Mouse (Mus musculus) midbrain, postnatal 0 days (tissue): ENCODE data around the gene Ldb3. TPM values are rescaled to one million over a fixed set of nuclear protein-coding genes. Genes with fewer than 3 reads are reported as not detected.

ENCODE experiments used
- ATAC-seq: fragments of 200-750 bp; cut with Nextera tagmentation; 2 replicates; pipeline ENCODE4 v1.8.0; 2017; ENCODE audit warnings: moderate number of reproducible peaks, mild to moderate bottlenecking, moderate TSS enrichment, moderate library complexity; ENCODE audit not compliant: low FRiP score
- DNase-seq: peaks from one replicate; pipeline ENCODE4 v3.0.0-alpha.2; 2015; ENCODE audit warnings: low spot score
- H3K27ac ChIP-seq: fragments of 300-500 bp; sonication (generic); 2 replicates; pipeline ENCODE4 v1.5.1; 2014; ENCODE audit warnings: low read depth, mild to moderate bottlenecking, low read length, mixed read lengths
- H3K27me3 ChIP-seq: fragments of 300-500 bp; sonication (generic); 2 replicates; pipeline ENCODE4 v1.6.1; 2014; ENCODE audit warnings: low read length, control low read depth, mixed read lengths; ENCODE audit not compliant: insufficient read depth
- H3K36me3 ChIP-seq: fragments of 300-500 bp; sonication (generic); 2 replicates; pipeline ENCODE4 v1.6.1; 2014; ENCODE audit warnings: low read length, control low read depth, mixed read lengths; ENCODE audit not compliant: insufficient read depth
- H3K4me1 ChIP-seq: fragments of 300-500 bp; sonication (generic); 2 replicates; pipeline ENCODE4 v1.6.1; 2014; ENCODE audit warnings: mild to moderate bottlenecking, control low read depth, antibody characterized with exemption, low read length, mixed read lengths; ENCODE audit not compliant: insufficient read depth
- H3K4me2 ChIP-seq: fragments of 300-500 bp; sonication (generic); 2 replicates; pipeline ENCODE4 v1.6.1; 2014; ENCODE audit warnings: low read depth, mild to moderate bottlenecking, low read length, mixed read lengths; ENCODE audit not compliant: poor library complexity, severe bottlenecking
- H3K4me3 ChIP-seq: fragments of 300-500 bp; sonication (generic); 2 replicates; pipeline ENCODE4 v1.5.1; 2014; ENCODE audit warnings: low read depth, mild to moderate bottlenecking, low read length, moderate library complexity
- H3K9ac ChIP-seq: fragments of 300-500 bp; sonication (generic); replicated peaks from 2 replicates; pipeline ENCODE4 v1.6.1; 2014; ENCODE audit warnings: mild to moderate bottlenecking, low read length, moderate library complexity, mixed read lengths; ENCODE audit not compliant: poor library complexity, severe bottlenecking
- H3K9me3 ChIP-seq: fragments of 300-500 bp; sonication (generic); 2 replicates; pipeline ENCODE4 v1.6.1; 2016; ENCODE audit warnings: low read length, control low read depth
- CTCF ChIP-seq: IDR thresholded peaks from 2 replicates; pipeline ENCODE4 v1.5.1; 2016; ENCODE audit warnings: antibody characterized with exemption, mild to moderate bottlenecking
- WGBS: fragments of 180-500 bp; shearing (Covaris S2); extraction: QIAGEN DNeasy Blood & Tissue Kit; methylation state at CpG from one replicate; pipeline ENCODE4 v1.1.7; 2014; 5-methylcytosine and 5-hydroxymethylcytosine counted together
- polyA plus RNA-seq: library from polyadenylated mRNA; unstranded; fragments of >200 nt; fragmentation: Nextera tagmentation; extraction: Ambion mirVana; gene quantifications from 2 replicates; pipeline ENCODE4 v1.2.1, GENCODE M21; 2015
- total RNA-seq: library from RNA; depleted of rRNA; stranded (reverse); fragments of >200 nt; gene quantifications from 2 replicates; pipeline ENCODE4 v1.2.3, GENCODE M21; 2014

Ldb3 gene
- total and polyA plus RNA-seq, 2 experiments from 2014 or later, result 1.1 to 1.6 TPM

GRCm38 (mm10) chr14:34614551-34614950 lies 26.1 kb upstream of the Ldb3 start:
- ATAC-seq (no peak), DNase-seq (no peak)
- Histone ChIP-seq H3K4me3 (no peak overlapping the region), H3K4me1 (peaks cover 5% of the 10 kb centered on the region; the same call in 1 of the 2 replicates), H3K27ac (no peak overlapping the region), H3K36me3 (no peaks in the 10 kb centered on the region), H3K9ac (no peak overlapping the region), H3K4me2 (peak overlapping the region; percentile 33), H3K27me3 (peaks cover 9% of the 10 kb centered on the region; the same call in 1 of the 2 replicates), H3K9me3 (no peaks in the 10 kb centered on the region)
- TF ChIP-seq CTCF, result no peak
- 13% methylated on average over 15 of the region's 15 CpGs for WGBS

- 68% methylated on average over 6 of the region's 6 CpGs for WGBS
- Histone ChIP-seq H3K4me2 (no peak overlapping the region), H3K27ac (no peak overlapping the region), H3K9me3 (no peaks in the 10 kb centered on the region), H3K4me3 (no peak overlapping the region), H3K4me1 (peaks cover 5% of the 10 kb centered on the region; the same call in 1 of the 2 replicates), H3K36me3 (no peaks in the 10 kb centered on the region), H3K27me3 (peaks cover 9% of the 10 kb centered on the region; the same call in 1 of the 2 replicates), H3K9ac (no peak overlapping the region)
- DNase-seq, result no peak
- TF ChIP-seq CTCF, result no peak
- ATAC-seq, result no peak
Measured at GRCm38 (mm10) chr14:34613523-34613922, 25.0 kb upstream of the Ldb3 start.

- TF ChIP-seq CTCF, result peak; percentile 55
- Histone ChIP-seq H3K27ac (no peak overlapping the region), H3K36me3 (no peaks in the 10 kb centered on the region), H3K4me3 (no peak overlapping the region), H3K9ac (no peak overlapping the region), H3K4me1 (peaks cover 5% of the 10 kb centered on the region; the same call in 1 of the 2 replicates), H3K9me3 (no peaks in the 10 kb centered on the region), H3K4me2 (no peak overlapping the region), H3K27me3 (peaks cover 9% of the 10 kb centered on the region; the same call in 1 of the 2 replicates)
- peak; percentile 17 for DNase-seq
- WGBS, result 41% methylated on average over 4 of the region's 4 CpGs
- ATAC-seq, result no peak
Measured at GRCm38 (mm10) chr14:34612222-34612621, 23.7 kb upstream of the Ldb3 start.

- Histone ChIP-seq H3K9ac (no peak overlapping the region), H3K36me3 (no peaks in the 10 kb centered on the region), H3K9me3 (no peaks in the 10 kb centered on the region), H3K4me2 (no peak overlapping the region), H3K27me3 (peaks cover 9% of the 10 kb centered on the region; the same call in 1 of the 2 replicates), H3K4me1 (peaks cover 5% of the 10 kb centered on the region; the same call in 1 of the 2 replicates), H3K4me3 (no peak overlapping the region), H3K27ac (no peak overlapping the region)
- no peak for TF ChIP-seq CTCF
- ATAC-seq (no peak), DNase-seq (no peak)
- 68% methylated on average over 4 of the region's 4 CpGs for WGBS
Measured at GRCm38 (mm10) chr14:34611591-34611990, 23.1 kb upstream of the Ldb3 start.

- Histone ChIP-seq H3K27ac (no peak overlapping the region), H3K27me3 (no peaks in the 10 kb centered on the region), H3K4me3 (no peak overlapping the region), H3K9me3 (no peaks in the 10 kb centered on the region), H3K4me1 (no peaks in the 10 kb centered on the region), H3K9ac (no peak overlapping the region), H3K36me3 (no peaks in the 10 kb centered on the region), H3K4me2 (no peak overlapping the region)
- no peak for TF ChIP-seq CTCF
- ATAC-seq (no peak), DNase-seq (no peak)
- WGBS, result 98% methylated on average over 7 of the region's 7 CpGs
Measured at GRCm38 (mm10) chr14:34601910-34602309, 13.4 kb upstream of the Ldb3 start.

- H3K36me3 ChIP-seq, result no peaks in the 10 kb centered on the region
- H3K27me3 ChIP-seq, result no peaks in the 10 kb centered on the region
- H3K4me3 ChIP-seq, result no peak within 1 kb of the TSS
- DNase-seq (no peak), ATAC-seq (no peak)
- 80% methylated on average over 8 of the region's 8 CpGs for WGBS
- no peak for TF ChIP-seq CTCF
- no peaks in the 10 kb centered on the region for H3K9me3 ChIP-seq
- H3K27ac ChIP-seq, result no peak within 1 kb of the TSS
- no peak within 1 kb of the TSS for H3K9ac ChIP-seq
- H3K4me1 ChIP-seq, result no peaks in the 10 kb centered on the region
- no peak within 1 kb of the TSS for H3K4me2 ChIP-seq
Measured at GRCm38 (mm10) chr14:34599941-34600340, 11.5 kb upstream of the Ldb3 start, which contains the start of gene Opn4. TSS of gene Opn4 (minus strand) at chr14:34600142.
